In genomic region chr15:6556911-6557310, GRCm38 (mm10) we compare ENCODE assay signal across 23 mouse cellular contexts. TPM values are rescaled to one million over a fixed set of nuclear protein-coding genes. Genes with fewer than 3 reads are reported as not detected.
A peak's percentile ranks its signal among the peaks of the same experiment; 100 is the strongest.
DNase-seq lines count a peak whose midpoint lies in the region; ATAC-seq lines count a peak whose summit lies in the region.
"Had no signal": no experiment of that assay in that cellular context is flagged by ENCODE, and none has a peak within 500 bp of the region (broad histone marks: within the 10 kb centered on the region; RNA-seq: fewer than 3 reads in every experiment).

No protein-coding gene starts in this region.

- H3K36me3 ChIP-seq in heart, embryonic 10.5 days, result no peaks in the 10 kb centered on the region
- peaks cover 90% of the 10 kb centered on the region for H3K36me3 ChIP-seq in megakaryocyte, embryonic 14.5 days (replicated peaks; ENCODE audit: low read length)
- no peaks in the 10 kb centered on the region for H3K36me3 ChIP-seq in midbrain, embryonic 15.5 days (replicated peaks)
- H3K36me3 ChIP-seq: embryonic facial prominence, embryonic 15.5 days; forebrain, embryonic 10.5 days; heart, embryonic 13.5 days; hindbrain, embryonic 12.5 days had no signal

- DNase-seq in heart, adult 11 months, result peak; percentile 89
- DNase-seq in heart, embryonic 10.5 days (ENCODE audit: low spot score), result no peak
- DNase-seq in spleen, adult 18-20 months, result no peak
- DNase-seq in gastrocnemius, postnatal 4 days (ENCODE audit: low spot score in 2 of 2), result no peak
- no peak for DNase-seq in adipocyte (ENCODE audit: low spot score)
- DNase-seq: adrenal gland, postnatal 10 days; cerebellum, adult 18-20 months; cerebellum, adult 9-11 months; embryo, embryonic 11 days; gastrocnemius, adult 2 months; gastrocnemius, postnatal 36 days; heart, postnatal 36 days had no signal

- no peak overlapping the region for H3K9ac ChIP-seq in midbrain, embryonic 15.5 days
- H3K9ac ChIP-seq: embryonic facial prominence, embryonic 15.5 days; heart, embryonic 13.5 days; hindbrain, embryonic 12.5 days had no signal

- no peaks in the 10 kb centered on the region for H3K9me3 ChIP-seq in heart, embryonic 10.5 days
- no peaks in the 10 kb centered on the region for H3K9me3 ChIP-seq in megakaryocyte, embryonic 14.5 days
- H3K9me3 ChIP-seq in midbrain, embryonic 15.5 days, result no peaks in the 10 kb centered on the region
- H3K9me3 ChIP-seq: embryonic facial prominence, embryonic 15.5 days; forebrain, embryonic 10.5 days; heart, embryonic 13.5 days; hindbrain, embryonic 12.5 days had no signal

- no peaks in the 10 kb centered on the region for H3K4me1 ChIP-seq in heart, embryonic 10.5 days
- peaks cover 100% of the 10 kb centered on the region for H3K4me1 ChIP-seq in megakaryocyte, embryonic 14.5 days
- no peaks in the 10 kb centered on the region for H3K4me1 ChIP-seq in midbrain, embryonic 15.5 days
- H3K4me1 ChIP-seq: hindbrain, embryonic 12.5 days had no signal

- no peak overlapping the region for H3K27ac ChIP-seq in heart, embryonic 10.5 days
- no peak overlapping the region for H3K27ac ChIP-seq in midbrain, embryonic 15.5 days
- H3K27ac ChIP-seq: embryonic facial prominence, embryonic 15.5 days; forebrain, embryonic 10.5 days; gastrocnemius, adult 2 months; heart, embryonic 13.5 days; hindbrain, embryonic 12.5 days had no signal

- peak; percentile 25 to 28; a peak in 2 of 4 replicates for ATAC-seq in hematopoietic stem cell, adult 5-6 weeks (replicated peaks in 1 of 2; ENCODE audit: insufficient read depth in 1 of 2, low FRiP score in 2 of 2, low TSS enrichment in 1 of 2, low read depth in 1 of 2, poor library complexity in 2 of 2, severe bottlenecking in 2 of 2)
- no peak for ATAC-seq in midbrain, embryonic 15.5 days (replicated peaks)
- ATAC-seq: forebrain, embryonic 14.5 days; hindbrain, embryonic 16.5 days had no signal

- no peaks in the 10 kb centered on the region for H3K27me3 ChIP-seq in heart, embryonic 10.5 days (ENCODE audit: insufficient read depth, poor library complexity, severe bottlenecking)
- H3K27me3 ChIP-seq in megakaryocyte, embryonic 14.5 days (replicated peaks), result no peaks in the 10 kb centered on the region
- H3K27me3 ChIP-seq in midbrain, embryonic 15.5 days (replicated peaks), result no peaks in the 10 kb centered on the region
- H3K27me3 ChIP-seq: embryonic facial prominence, embryonic 15.5 days; heart, embryonic 13.5 days; hindbrain, embryonic 12.5 days had no signal

- H3K4me2 ChIP-seq in midbrain, embryonic 15.5 days, result no peak overlapping the region
- H3K4me2 ChIP-seq: embryonic facial prominence, embryonic 15.5 days; heart, embryonic 13.5 days; hindbrain, embryonic 12.5 days had no signal

- H3K4me3 ChIP-seq in heart, embryonic 10.5 days, result no peak overlapping the region
- peak overlapping the region; percentile 65 for H3K4me3 ChIP-seq in megakaryocyte, embryonic 14.5 days (replicated peaks)
- H3K4me3 ChIP-seq in midbrain, embryonic 15.5 days, result no peak overlapping the region
- H3K4me3 ChIP-seq: embryonic facial prominence, embryonic 15.5 days; erythroblast, embryonic 14.5 days; forebrain, embryonic 10.5 days; gastrocnemius, adult 2 months; heart, embryonic 13.5 days; hindbrain, embryonic 12.5 days had no signal

- WGBS in heart, embryonic 10.5 days, result 85% methylated on average over 6 of the region's 6 CpGs
- 86% methylated on average over 6 of the region's 6 CpGs for WGBS in midbrain, embryonic 15.5 days

RNA-seq across cellular contexts. Expression of gene Fyb, which starts 34.3 kb away (rescaled TPM):
- polyA plus RNA-seq in heart, embryonic 10.5 days (2016; fragmentation: Nextera tagmentation; extraction: Ambion mirVana), result 2.1 and 4.7 TPM in 2 replicates
- 80.6 and 94.5 TPM in 2 replicates for total RNA-seq in hematopoietic stem cell, adult 5-6 weeks (2017)
- polyA plus RNA-seq in megakaryocyte, embryonic 14.5 days (2012; ENCODE audit: insufficient read depth, low replicate concordance), result 1,175 and 2,699 TPM in 2 replicates
- total RNA-seq in gastrocnemius, postnatal 4 days (2021), result 1 to 10 TPM; 3.9 to 9.7 TPM
- 2.2 and 3.4 TPM in 2 replicates for polyA plus RNA-seq in midbrain, embryonic 15.5 days (2015; fragmentation: Nextera tagmentation; extraction: Ambion mirVana)
- total RNA-seq: ES-E14 had no signal

Comparison
In these comparisons a context has a peak if more than half of its experiments do, and no peak if none do; other contexts are left out.
1. RNA of gene Fyb, which starts 34.3 kb away (polyA plus RNA-seq): 1,175 to 2,699 TPM in megakaryocyte, embryonic 14.5 days; 2.1 to 4.7 TPM in heart, embryonic 10.5 days and 2.2 to 3.4 TPM in midbrain, embryonic 15.5 days; every median in the first group is over 100 times any median in the second.